Mouse (Mus musculus) forebrain, embryonic 16.5 days (tissue): Measurements from ENCODE around the gene Mrps21. TPM values are rescaled to one million over a fixed set of nuclear protein-coding genes. Genes with fewer than 3 reads are reported as not detected.
"Not testable (repeated sequence)": the region's sequence is repeated elsewhere in the genome, so short reads cannot be mapped to it uniquely, and the experiment has no call there.

Experiments
- ATAC-seq: fragments of 200-750 bp; cut with Nextera tagmentation; 2 replicates; pipeline ENCODE4 v1.8.0; 2017; ENCODE audit warnings: mild to moderate bottlenecking, moderate library complexity
- H3K27ac ChIP-seq: fragments of 300-500 bp; sonication (generic); 2 replicates; pipeline ENCODE4 v1.5.1; 2014; ENCODE audit warnings: low read length, control low read depth
- H3K27me3 ChIP-seq: fragments of 300-500 bp; sonication (generic); replicated peaks from 2 replicates; pipeline ENCODE4 v1.6.1; 2014; ENCODE audit warnings: low read length; ENCODE audit not compliant: control insufficient read depth, insufficient read depth
- H3K36me3 ChIP-seq: fragments of 300-500 bp; sonication (generic); 2 replicates; pipeline ENCODE4 v1.6.1; 2014; ENCODE audit not compliant: control insufficient read depth, insufficient read depth
- H3K4me1 ChIP-seq: fragments of 300-500 bp; sonication (generic); replicated peaks from 2 replicates; pipeline ENCODE4 v1.6.1; 2014; ENCODE audit warnings: low read length; ENCODE audit not compliant: control insufficient read depth, insufficient read depth
- H3K4me2 ChIP-seq: fragments of 300-500 bp; sonication (generic); 2 replicates; pipeline ENCODE4 v1.6.1; 2014; ENCODE audit warnings: mild to moderate bottlenecking, low read length, control low read depth
- H3K4me3 ChIP-seq: fragments of 300-500 bp; sonication (generic); replicated peaks from 2 replicates; pipeline ENCODE4 v1.5.1; 2014; ENCODE audit warnings: mild to moderate bottlenecking, low read length, control low read depth
- H3K9ac ChIP-seq: fragments of 300-500 bp; sonication (generic); replicated peaks from 2 replicates; pipeline ENCODE4 v1.6.1; 2014; ENCODE audit warnings: low read depth, low read length, control low read depth
- H3K9me3 ChIP-seq: fragments of 300-500 bp; sonication (generic); 2 replicates; pipeline ENCODE4 v1.6.1; 2016; ENCODE audit warnings: low read length; ENCODE audit not compliant: control insufficient read depth
- WGBS: fragments of 180-500 bp; shearing (Covaris S2); extraction: QIAGEN DNeasy Blood & Tissue Kit; methylation state at CpG from one replicate; pipeline ENCODE4 v1.1.7; 2014; 5-methylcytosine and 5-hydroxymethylcytosine counted together
- polyA plus RNA-seq: library from polyadenylated mRNA; unstranded; fragments of >200 nt; fragmentation: Nextera tagmentation; extraction: Ambion mirVana; gene quantifications from 2 replicates; pipeline ENCODE4 v1.2.1, GENCODE M21; 2015

The Mrps21 gene
- polyA plus RNA-seq, 1 experiment from 2014 or later: 243 TPM

GRCm38 (mm10) chr3:95903753-95904502 lies 32.6 kb upstream of the Mrps21 start:
- ATAC-seq: no peak
- Histone ChIP-seq H3K27ac (no peak overlapping the region), H3K4me2 (peak overlapping the region; percentile 73), H3K4me3 (peak overlapping the region; percentile 40), H3K36me3 (no peaks in the 10 kb centered on the region), H3K9ac (no peak overlapping the region; the same call in 1 of the 2 replicates), H3K27me3 (no peaks in the 10 kb centered on the region), H3K9me3 (no peaks in the 10 kb centered on the region), H3K4me1 (peaks cover 31% of the 10 kb centered on the region)
- 3% methylated on average over 15 of the region's 15 CpGs for WGBS

- ATAC-seq: no peak
- WGBS: 20% methylated on average over 5 of the region's 6 CpGs
- H3K4me3 ChIP-seq: no peak overlapping the region
- H3K4me1 ChIP-seq: peaks cover 31% of the 10 kb centered on the region
- no peaks in the 10 kb centered on the region for H3K36me3 ChIP-seq
- no peaks in the 10 kb centered on the region for H3K9me3 ChIP-seq
- no peak overlapping the region for H3K9ac ChIP-seq
- H3K4me2 ChIP-seq: no peak overlapping the region
- H3K27me3 ChIP-seq: no peaks in the 10 kb centered on the region
- H3K27ac ChIP-seq: no peak overlapping the region
Observed at GRCm38 (mm10) chr3:95902643-95903042, 31.3 kb upstream of the Mrps21 start.

DNA sequence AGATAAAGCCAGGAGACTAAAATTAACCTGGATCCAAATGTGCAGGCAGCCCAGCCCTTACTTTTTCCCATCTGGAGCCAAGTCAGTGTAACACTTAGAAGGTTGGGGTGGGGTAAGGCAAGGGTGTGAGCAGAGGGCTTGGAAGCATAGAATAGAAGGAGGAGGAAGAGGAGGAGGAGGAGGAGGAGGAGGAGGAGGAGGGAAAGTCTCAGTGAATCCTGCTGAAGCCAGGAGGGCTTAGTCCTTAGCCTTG lies 31.0 kb upstream of the Mrps21 start:
- Histone ChIP-seq H3K27ac (no peak overlapping the region), H3K4me2 (no peak overlapping the region), H3K4me3 (no peak overlapping the region), H3K27me3 (no peaks in the 10 kb centered on the region), H3K9ac (no peak overlapping the region), H3K36me3 (no peaks in the 10 kb centered on the region), H3K4me1 (peaks cover 31% of the 10 kb centered on the region), H3K9me3 (no peaks in the 10 kb centered on the region)
- no peak for ATAC-seq

DNA sequence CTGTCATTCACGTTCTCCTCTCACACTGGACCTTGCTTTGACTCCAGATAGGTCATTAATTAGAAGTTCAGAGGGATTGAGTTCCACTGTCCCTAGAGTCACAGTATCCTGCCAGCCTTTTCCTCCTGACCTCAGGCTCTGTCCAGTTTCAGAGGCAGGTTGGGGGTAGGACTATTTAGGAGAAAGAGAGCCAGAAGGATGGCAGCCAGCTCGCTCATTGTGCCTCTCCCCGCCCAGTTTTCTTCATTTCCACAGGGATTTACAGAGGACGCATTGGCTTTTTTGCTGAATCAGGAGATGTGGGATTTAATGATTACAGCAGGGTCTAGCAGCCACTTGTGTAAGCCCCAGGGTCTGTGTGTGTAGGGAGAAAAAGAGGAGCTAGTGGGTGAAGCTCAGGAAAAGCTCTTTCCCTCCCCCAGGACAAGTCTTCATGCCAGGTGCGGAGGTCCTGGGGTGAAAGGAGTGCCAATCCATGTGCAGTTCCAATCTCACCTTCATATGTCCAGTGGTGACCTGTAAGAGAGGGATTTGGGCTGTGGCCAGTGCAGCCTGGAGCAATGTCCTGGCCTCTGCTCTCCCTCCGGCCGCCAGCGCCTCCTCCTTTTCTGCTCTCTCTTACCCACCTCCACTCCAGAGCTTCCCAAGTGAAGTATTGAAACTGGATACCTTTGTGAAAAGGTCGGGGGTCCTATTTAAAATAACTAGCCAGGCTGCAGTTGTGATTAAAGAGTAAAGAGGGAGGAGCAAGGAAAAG lies 30.5 kb upstream of the Mrps21 start:
- H3K4me2 ChIP-seq: no peak overlapping the region
- no peaks in the 10 kb centered on the region for H3K27me3 ChIP-seq
- no peak overlapping the region for H3K9ac ChIP-seq
- no peak overlapping the region for H3K4me3 ChIP-seq
- H3K27ac ChIP-seq: no peak overlapping the region
- H3K4me1 ChIP-seq: peaks cover 29% of the 10 kb centered on the region
- WGBS: 66% methylated on average over 9 of the region's 9 CpGs
- no peaks in the 10 kb centered on the region for H3K9me3 ChIP-seq
- no peaks in the 10 kb centered on the region for H3K36me3 ChIP-seq
- no peak for ATAC-seq

DNA sequence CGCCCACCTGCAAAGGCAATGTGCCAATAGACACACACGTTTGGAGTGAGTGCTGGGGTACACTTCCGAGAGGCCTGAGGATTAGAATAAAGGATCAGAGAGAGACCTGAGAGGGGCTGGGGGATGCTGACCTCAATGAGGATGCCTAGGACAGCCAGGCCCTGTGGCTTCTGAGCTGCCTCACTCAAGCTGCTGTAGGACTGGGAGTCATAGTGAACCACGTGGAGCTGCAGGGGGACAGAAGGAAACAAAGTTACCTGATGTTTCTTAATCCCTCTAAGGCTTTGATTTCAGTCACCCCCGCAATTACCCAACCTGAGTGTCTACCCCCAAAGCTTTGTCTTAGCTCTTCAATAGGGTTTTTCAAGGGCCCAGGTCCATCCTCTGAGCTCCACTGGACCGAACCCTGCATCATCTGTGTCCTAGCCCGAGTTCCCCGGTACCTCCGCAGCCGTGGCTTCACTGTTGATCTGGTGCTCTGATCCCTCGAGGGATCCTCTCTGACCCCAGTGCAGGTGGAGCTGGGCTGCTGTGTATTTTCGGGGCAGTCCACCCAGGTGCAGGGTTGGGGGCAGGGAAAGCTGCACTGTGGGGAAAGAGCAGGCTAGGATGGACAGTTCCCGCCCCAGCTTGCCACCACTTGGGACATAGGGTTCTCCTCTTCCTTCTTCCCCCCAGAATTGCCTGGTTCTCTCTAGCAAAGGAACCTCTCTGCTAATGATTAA lies 28.6 kb upstream of the Mrps21 start:
- no peak overlapping the region for H3K4me2 ChIP-seq
- H3K27ac ChIP-seq: no peak overlapping the region
- H3K9ac ChIP-seq: no peak overlapping the region
- 68% methylated on average over 13 of the region's 13 CpGs for WGBS
- no peaks in the 10 kb centered on the region for H3K36me3 ChIP-seq
- peaks cover 20% of the 10 kb centered on the region for H3K4me1 ChIP-seq
- no peak overlapping the region for H3K4me3 ChIP-seq
- no peaks in the 10 kb centered on the region for H3K9me3 ChIP-seq
- H3K27me3 ChIP-seq: no peaks in the 10 kb centered on the region
- ATAC-seq: no peak

GRCm38 (mm10) chr3:95895501-95895900 lies 24.2 kb upstream of the Mrps21 start:
- ATAC-seq: not testable (repeated sequence)

DNA sequence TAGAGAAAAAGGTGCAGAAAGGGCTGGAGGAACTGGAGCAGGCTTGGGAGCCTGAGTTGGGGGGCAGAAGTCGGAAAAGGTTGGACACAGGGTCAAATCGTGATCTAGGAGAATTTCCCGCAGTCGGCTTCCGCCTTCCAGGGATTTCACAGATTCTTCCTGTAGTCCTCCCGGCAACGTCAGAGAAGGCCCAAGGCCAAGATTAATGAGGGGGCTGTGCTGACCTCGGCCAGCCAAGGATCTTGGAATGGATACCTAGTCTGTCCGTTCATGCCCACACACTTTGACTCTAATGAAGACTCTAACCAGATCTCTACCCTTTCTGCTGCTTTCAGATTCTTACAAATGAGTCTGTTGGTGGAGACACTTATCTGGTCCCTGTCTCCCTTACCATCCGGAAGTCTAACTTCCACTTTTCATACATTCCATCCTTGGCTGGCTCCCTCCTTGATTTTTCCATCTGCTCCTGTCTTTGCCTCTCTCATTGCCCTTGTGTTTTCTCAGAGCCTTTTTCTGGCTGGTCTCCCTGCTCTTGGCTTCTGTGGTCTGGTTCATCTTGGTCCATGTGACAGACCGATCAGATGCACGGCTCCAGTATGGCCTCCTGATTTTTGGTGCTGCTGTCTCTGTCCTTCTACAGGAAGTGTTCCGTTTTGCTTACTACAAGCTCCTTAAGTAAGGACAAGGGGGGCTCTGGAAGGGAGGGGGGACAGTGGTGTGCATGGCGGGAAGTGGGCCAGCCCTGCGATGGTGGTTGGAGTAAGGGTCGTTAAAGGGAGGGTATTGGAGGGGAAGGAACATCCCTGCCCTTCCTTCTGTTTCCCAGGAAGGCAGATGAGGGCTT lies 23.2 kb upstream of the Mrps21 start:
- no peaks in the 10 kb centered on the region for H3K27me3 ChIP-seq
- peak overlapping the region; percentile 75 for H3K4me3 ChIP-seq
- peaks cover 12% of the 10 kb centered on the region for H3K4me1 ChIP-seq
- H3K36me3 ChIP-seq: no peaks in the 10 kb centered on the region
- peak overlapping the region; percentile 76 for H3K9ac ChIP-seq
- ATAC-seq: no peak
- H3K27ac ChIP-seq: peak overlapping the region; percentile 36; the same call in 1 of the 2 replicates
- H3K4me2 ChIP-seq: peak overlapping the region; percentile 55
- 14% methylated on average over 16 of the region's 16 CpGs for WGBS
- H3K9me3 ChIP-seq: no peaks in the 10 kb centered on the region

More at GRCm38 (mm10) chr3:95895501-95895900, 24.2 kb upstream of the Mrps21 start:
- H3K27me3 ChIP-seq, H3K9me3 ChIP-seq, H3K9ac ChIP-seq, H3K36me3 ChIP-seq, H3K4me3 ChIP-seq, H3K4me2 ChIP-seq, H3K27ac ChIP-seq: not testable (repeated sequence)
- peaks cover 12% of the 10 kb centered on the region for H3K4me1 ChIP-seq
- 82% methylated on average over 7 of the region's 7 CpGs for WGBS

DNA sequence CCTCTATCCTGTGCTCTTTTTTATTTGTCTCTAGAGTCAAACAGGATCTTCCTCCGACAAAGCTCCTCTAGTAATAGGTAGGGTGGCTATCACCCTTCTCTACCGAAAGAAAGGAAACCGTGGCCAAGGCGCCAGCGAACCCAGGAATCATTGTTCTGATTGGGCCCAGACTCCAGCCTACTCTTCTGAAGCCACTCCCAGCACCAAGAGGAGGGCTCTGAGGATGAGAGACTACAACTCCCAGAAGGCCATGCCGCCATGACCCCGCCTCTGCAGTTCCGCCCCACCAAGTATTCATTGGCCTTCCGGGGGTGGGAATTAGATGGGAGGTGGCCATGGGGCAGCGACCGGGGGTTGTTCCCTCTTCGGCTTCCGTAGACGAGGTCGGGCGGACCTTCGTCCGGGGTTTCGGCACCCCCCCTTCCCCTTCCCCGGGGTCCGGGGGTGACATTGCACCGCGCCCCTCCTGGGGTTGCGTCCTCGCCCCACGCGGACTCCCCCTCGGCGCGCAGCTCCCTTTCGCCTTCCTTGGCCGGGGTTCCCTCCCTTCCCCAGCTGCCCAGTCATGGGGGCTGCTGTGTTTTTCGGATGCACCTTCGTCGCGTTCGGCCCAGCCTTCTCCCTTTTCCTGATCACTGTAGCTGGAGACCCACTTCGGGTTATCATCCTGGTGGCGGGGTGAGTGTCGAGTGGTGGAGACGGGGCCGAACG lies 22.4 kb upstream of the Mrps21 start, which contains the start of gene Aph1a:
Gene Aph1a, plus strand, starts transcription at position 364 of the 711 bp plus-strand sequence.
- peak within 1 kb of the TSS; percentile 76 for H3K9ac ChIP-seq
- peak; percentile 99 for ATAC-seq
- H3K4me2 ChIP-seq: peak within 1 kb of the TSS; percentile 71
- H3K4me3 ChIP-seq: peak within 1 kb of the TSS; percentile 75
- peaks cover 12% of the 10 kb centered on the region for H3K4me1 ChIP-seq
- 0% methylated on average over 22 of the region's 43 CpGs for WGBS
- not testable (repeated sequence) for H3K9me3 ChIP-seq, H3K36me3 ChIP-seq, H3K27me3 ChIP-seq
- H3K27ac ChIP-seq: peak within 1 kb of the TSS; percentile 71
